Mouse (Mus musculus): Measurements from ENCODE around the gene Gm49368.
"Not testable (repeated sequence)": the region's sequence is repeated elsewhere in the genome, so short reads cannot be mapped to it uniquely, and the experiment has no call there.

The Gm49368 gene

GRCm38 (mm10) chr7:128062456-128062855 is at the start of gene Gm49368, which contains the start of gene Itgam:
Gene Gm49368, plus strand, starts transcription at chr7:128062683.
Gene Itgam, plus strand, starts transcription at chr7:128062640.
- no peak for DNase-seq (ENCODE audit: low spot score in 2 of 2)

GRCm38 (mm10) chr7:128013116-128013515 is 49.4 kb upstream of the Gm49368 start:
- DNase-seq (ENCODE audit: low spot score in 2 of 2) = no peak

- DNase-seq (ENCODE audit: low spot score in 2 of 2) = not testable (repeated sequence)
Measured at GRCm38 (mm10) chr7:128016134-128016533, 46.3 kb upstream of the Gm49368 start.

GRCm38 (mm10) chr7:128016650-128017049 is 45.8 kb upstream of the Gm49368 start:
- DNase-seq (ENCODE audit: low spot score in 2 of 2) = no peak

GRCm38 (mm10) chr7:128018275-128018674 is 44.2 kb upstream of the Gm49368 start:
- DNase-seq (ENCODE audit: low spot score in 2 of 2) = no peak

GRCm38 (mm10) chr7:128019187-128019586 is 43.3 kb upstream of the Gm49368 start:
- no peak for DNase-seq (ENCODE audit: low spot score in 2 of 2)

- no peak for DNase-seq (ENCODE audit: low spot score in 2 of 2)
Measured at GRCm38 (mm10) chr7:128022974-128023373, 39.5 kb upstream of the Gm49368 start.

- DNase-seq (ENCODE audit: low spot score in 2 of 2) = no peak
Measured at GRCm38 (mm10) chr7:128023565-128023964, 38.9 kb upstream of the Gm49368 start.

- no peak for DNase-seq (ENCODE audit: low spot score in 2 of 2)
Measured at GRCm38 (mm10) chr7:128024364-128024763, 38.1 kb upstream of the Gm49368 start.

GRCm38 (mm10) chr7:128024932-128025331 is 37.6 kb upstream of the Gm49368 start:
- no peak for DNase-seq (ENCODE audit: low spot score in 2 of 2)

GRCm38 (mm10) chr7:128025381-128025780 is 37.1 kb upstream of the Gm49368 start:
- DNase-seq (ENCODE audit: low spot score in 2 of 2) = no peak

GRCm38 (mm10) chr7:128031403-128031976 is 31.0 kb upstream of the Gm49368 start:
- DNase-seq (ENCODE audit: low spot score in 2 of 2) = no peak

- DNase-seq (ENCODE audit: low spot score in 2 of 2) = no peak
Measured at GRCm38 (mm10) chr7:128032290-128032988, 30.0 kb upstream of the Gm49368 start.

GRCm38 (mm10) chr7:128032989-128033293 is 29.5 kb upstream of the Gm49368 start:
- no peak for DNase-seq (ENCODE audit: low spot score in 2 of 2)

- DNase-seq (ENCODE audit: low spot score in 2 of 2) = no peak
Measured at GRCm38 (mm10) chr7:128033616-128034015, 28.9 kb upstream of the Gm49368 start.

- DNase-seq (ENCODE audit: low spot score in 2 of 2) = not testable (repeated sequence)
Measured at GRCm38 (mm10) chr7:128042161-128042820, 20.2 kb upstream of the Gm49368 start.

- DNase-seq (ENCODE audit: low spot score in 2 of 2) = no peak
Measured at GRCm38 (mm10) chr7:128044142-128044785, 18.2 kb upstream of the Gm49368 start.

GRCm38 (mm10) chr7:128045640-128046039 is 16.8 kb upstream of the Gm49368 start:
- DNase-seq (ENCODE audit: low spot score in 2 of 2) = no peak

- no peak for DNase-seq (ENCODE audit: low spot score in 2 of 2)
Measured at GRCm38 (mm10) chr7:128048819-128049218, 13.7 kb upstream of the Gm49368 start.

GRCm38 (mm10) chr7:128049254-128049653 is 13.2 kb upstream of the Gm49368 start:
- DNase-seq (ENCODE audit: low spot score in 2 of 2) = no peak

- DNase-seq (ENCODE audit: low spot score in 2 of 2) = no peak
Measured at GRCm38 (mm10) chr7:128050739-128051138, 11.7 kb upstream of the Gm49368 start.

GRCm38 (mm10) chr7:128053061-128053460 is 9.4 kb upstream of the Gm49368 start:
- no peak for DNase-seq (ENCODE audit: low spot score in 2 of 2)

Measured in frontal cortex, postnatal 14 days (tissue).